Mouse (Mus musculus): Measurements from ENCODE around the gene Card14. TPM values are rescaled to one million over a fixed set of nuclear protein-coding genes. Genes with fewer than 3 reads are reported as not detected.

The Card14 gene
- under 1 TPM in 1 of 2 experiments, not detected in 1; 0.12 TPM for polyA plus RNA-seq (2017; shearing (Covaris generic))

GRCm38 (mm10) chr11:119307658-119307867 lies at the start of gene Card14:
Gene Card14, plus strand, starts transcription at chr11:119307768.

GRCm38 (mm10) chr11:119267768-119268556 lies 39.6 kb upstream of the Card14 start, which contains the start of gene Gaa:
Gene Gaa, plus strand, starts transcription at chr11:119267887.

DNA sequence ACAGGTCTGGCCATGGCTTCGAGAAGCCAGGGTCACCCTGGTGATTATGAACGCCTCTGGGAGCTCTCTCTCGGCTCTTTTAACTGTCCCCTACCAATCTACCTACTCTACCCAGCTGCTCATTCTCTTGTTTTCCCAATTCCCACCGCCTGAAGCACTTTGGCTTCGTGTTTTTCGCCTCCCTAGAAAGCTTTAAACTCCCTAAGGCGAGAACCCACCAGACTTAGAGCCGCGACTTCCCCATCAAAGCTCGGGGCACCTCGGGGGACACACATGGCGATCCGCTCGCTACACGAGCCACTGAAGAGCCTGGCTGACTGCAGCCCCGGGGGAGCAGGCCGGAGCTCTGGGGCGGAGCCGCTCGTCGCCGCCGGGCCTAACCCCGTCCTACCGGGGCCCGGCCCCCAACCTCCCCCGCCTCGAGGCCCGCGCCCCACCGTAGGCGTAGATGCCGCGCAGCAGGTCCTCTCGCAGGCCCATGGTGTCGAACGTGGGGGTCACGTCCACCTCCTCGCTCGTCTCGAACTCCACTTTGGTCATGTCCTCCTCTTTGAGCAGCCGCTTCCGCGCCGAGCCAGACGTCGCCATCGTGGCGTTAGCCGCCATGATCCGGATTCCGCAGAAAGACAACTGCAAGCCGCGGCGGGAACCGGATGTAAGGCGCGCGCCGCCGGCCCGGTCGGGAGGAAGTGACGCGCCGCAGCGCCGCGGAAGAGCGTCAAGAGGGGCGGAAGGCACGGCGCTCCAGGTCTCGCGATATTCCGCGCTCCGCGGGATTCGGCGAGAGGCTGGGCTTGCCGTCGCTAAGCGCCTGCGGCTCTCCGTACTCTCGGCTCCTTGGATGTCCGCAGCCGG lies 8.0 kb upstream of the Card14 start, which contains the start of gene Eif4a3:
Gene Eif4a3 (minus strand): TSS at position 699 of the 855 bp plus-strand sequence.

DNA sequence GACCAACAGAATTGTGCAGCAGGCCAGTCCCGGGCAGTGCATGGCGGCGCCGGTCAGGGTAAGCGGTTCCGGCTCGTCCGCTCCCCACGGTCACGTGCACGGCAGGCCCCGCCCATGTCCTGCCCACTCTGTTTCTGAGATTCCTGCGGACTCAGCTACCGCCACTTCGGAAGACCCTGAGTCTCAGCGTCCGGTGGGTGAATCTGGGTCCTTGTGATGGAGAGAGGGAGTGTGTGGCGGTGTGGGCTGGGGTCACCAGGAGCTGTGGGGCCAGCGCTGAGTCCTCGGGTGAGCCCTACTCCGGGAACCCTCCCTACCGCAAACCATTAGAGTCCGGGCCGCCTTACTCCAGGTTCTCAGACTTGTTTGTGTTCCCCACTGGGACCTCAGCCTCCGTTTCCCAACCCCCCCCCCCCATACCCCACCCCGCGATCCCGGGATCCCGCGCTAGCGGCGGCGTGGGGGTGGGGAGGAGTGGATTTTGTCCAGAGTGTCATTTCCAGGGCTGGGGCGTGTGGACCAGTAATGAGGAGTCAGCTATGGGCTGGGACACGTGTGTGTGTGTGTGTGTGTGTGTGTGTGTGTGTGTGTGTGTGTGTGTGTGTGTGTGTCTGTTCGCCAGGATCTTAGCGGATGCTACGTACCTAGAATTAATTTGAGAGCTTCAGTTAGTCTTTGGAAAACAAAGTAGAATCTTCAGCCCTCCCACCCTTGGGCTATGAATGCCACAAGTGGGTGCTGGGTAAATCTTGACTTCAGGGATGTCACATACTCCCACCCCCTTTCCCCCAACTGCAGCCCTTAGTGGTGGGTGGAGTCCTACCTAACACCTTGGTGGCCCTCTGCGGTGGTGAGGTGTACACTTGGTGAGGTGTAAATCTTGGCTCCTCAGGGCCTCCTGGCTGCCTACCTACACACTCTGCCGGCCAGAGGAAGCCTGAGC lies 48.1 kb downstream of the Card14 start, which contains the start of the genes Sgsh and Slc26a11:
Gene Sgsh (minus strand): TSS at position 94 of the 943 bp plus-strand sequence.
Gene Slc26a11 (plus strand): TSS at position 115 of the 943 bp plus-strand sequence.

DNA sequence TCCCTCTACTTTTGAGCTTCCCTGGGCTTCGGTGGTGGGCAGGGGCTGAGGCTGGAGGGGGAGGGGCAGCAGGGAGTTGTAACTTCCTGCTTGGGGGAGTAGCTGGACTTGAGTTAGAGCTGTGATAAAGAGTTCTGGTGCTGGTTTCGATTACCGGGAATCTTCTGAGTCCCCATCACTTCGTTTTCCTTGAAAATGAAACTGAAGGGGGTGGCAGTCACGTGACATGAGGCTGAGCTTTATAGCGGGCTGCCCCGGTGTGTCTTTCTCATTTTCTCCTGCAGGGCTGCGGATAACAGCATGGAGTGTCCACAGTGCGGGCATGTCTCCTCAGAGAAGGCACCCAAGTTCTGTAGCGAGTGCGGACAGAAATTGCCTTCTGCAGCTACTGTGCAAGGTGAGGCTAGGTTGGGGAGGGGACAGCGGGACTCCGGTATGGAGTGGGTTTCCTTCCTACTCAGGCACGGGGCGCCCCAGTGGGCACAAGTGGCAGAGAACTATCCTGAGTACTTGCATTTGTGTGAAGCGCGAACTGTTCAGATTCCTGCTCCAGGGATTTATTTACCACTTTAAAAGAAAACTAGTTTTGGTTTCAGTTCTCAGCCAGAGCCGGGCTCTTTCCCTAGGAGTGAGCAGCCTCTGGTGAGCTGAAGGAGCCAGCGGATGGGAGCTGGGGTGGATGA lies 85.4 kb downstream of the Card14 start, which contains the start of gene Rnf213:
Gene Rnf213 (plus strand): TSS at position 301 of the 683 bp plus-strand sequence.

Other genes starting within 250 kb of the Card14 start
- 10 to 100 TPM; 57.3 to 74.3 TPM for gene Cbx4, start 221.5 kb upstream of the Card14 start, polyA plus RNA-seq (2017; shearing (Covaris generic))
- under 1 TPM; 0.33 to 0.49 TPM for gene Tbc1d16, start 79.3 kb upstream of the Card14 start, polyA plus RNA-seq (2017; shearing (Covaris generic))
- gene Ccdc40, start 79.2 kb upstream of the Card14 start, polyA plus RNA-seq (2017; shearing (Covaris generic)) = 1 to 10 TPM; 1.7 to 1.8 TPM
- 10 to 100 TPM in 1 of 2 experiments, 1 to 10 TPM in 1; 7.3 to 17.3 TPM for gene Gaa, start 39.9 kb upstream of the Card14 start, polyA plus RNA-seq (2017; shearing (Covaris generic))
- 100 to 1,000 TPM; 263 to 344 TPM for gene Eif4a3, start 7.7 kb upstream of the Card14 start, polyA plus RNA-seq (2017; shearing (Covaris generic))
- 10 to 100 TPM; 15.1 to 19.5 TPM for gene Sgsh, start 47.8 kb downstream of the Card14 start, polyA plus RNA-seq (2017; shearing (Covaris generic))
- gene Slc26a11, start 47.8 kb downstream of the Card14 start, polyA plus RNA-seq (2017; shearing (Covaris generic)) = 10 to 100 TPM; 12.9 to 22.0 TPM
- 10 to 100 TPM; 18.9 to 23.9 TPM for gene Rnf213, start 85.3 kb downstream of the Card14 start, polyA plus RNA-seq (2017; shearing (Covaris generic))
- gene Endov, start 183.6 kb downstream of the Card14 start, polyA plus RNA-seq (2017; shearing (Covaris generic)) = 10 to 100 TPM; 24.5 TPM
- not detected for gene Nptx1, start 240.0 kb downstream of the Card14 start, polyA plus RNA-seq (2017; shearing (Covaris generic))